Mouse (Mus musculus) left cerebral cortex, adult 6 months (tissue): Measurements from ENCODE around the gene Pla2g16. TPM values are rescaled to one million over a fixed set of nuclear protein-coding genes. Genes with fewer than 3 reads are reported as not detected.

Experiments used
- long read RNA-seq, 2 experiments: library from polyadenylated mRNA; unstranded; transcript quantifications; one replicate each; pipeline ENCODE4 v2.0.0; 2019 to 2020
- polyA plus RNA-seq: library from polyadenylated mRNA; unstranded; fragments of <200 nt; fragmentation: Nextera tagmentation; gene quantifications from 2 replicates; pipeline ENCODE4 v1.2.3, GENCODE M21; 2021

Gene Pla2g16
- 17.1 and 23.7 TPM in 2 replicates for polyA plus RNA-seq
- long read RNA-seq, experiment 1, transcript Pla2g16-203 (5 exons, 1,901 nt) = minor isoform, 13 of 72 reads
- long read RNA-seq, experiment 1, transcript Pla2g16-201 (5 exons, 3,523 nt) = major isoform, 43 of 72 reads
- long read RNA-seq, experiment 1, partial matches to known transcripts = 11 of 72 reads
- long read RNA-seq, experiment 1, other reads (novel, unspliced or antisense) = 5 of 72 reads
- long read RNA-seq, experiment 2, transcript Pla2g16-203 (5 exons, 1,901 nt) = minor isoform, 7 of 52 reads
- long read RNA-seq, experiment 2, transcript Pla2g16-201 (5 exons, 3,523 nt) = major isoform, 25 of 52 reads
- long read RNA-seq, experiment 2, partial matches to known transcripts = 8 of 52 reads
- long read RNA-seq, experiment 2, other reads (novel, unspliced or antisense) = 12 of 52 reads

GRCm38 (mm10) chr19:7557328-7557822, at the start of gene Pla2g16:
Gene Pla2g16 (plus strand): TSS chr19:7557459.

GRCm38 (mm10) chr19:7606801-7607689, 49.8 kb downstream of the Pla2g16 start, which contains the start of gene Lgals12:
Gene Lgals12 (minus strand): TSS chr19:7607193.

GRCm38 (mm10) chr19:7611942-7612757, 54.9 kb downstream of the Pla2g16 start, which contains the start of gene Hrasls5:
Gene Hrasls5 (plus strand): TSS chr19:7612541.

Other genes with a start within 250 kb of the Pla2g16 start
- gene Mark2, start 215.6 kb upstream of the Pla2g16 start, polyA plus RNA-seq = 26.0 and 29.1 TPM in 2 replicates
- 2.9 and 6.9 TPM in 2 replicates for gene Spindoc, start 174.5 kb upstream of the Pla2g16 start, polyA plus RNA-seq
- 1.6 and 2.0 TPM in 2 replicates for gene 2700081O15Rik, start 139.8 kb upstream of the Pla2g16 start, polyA plus RNA-seq
- 605 and 631 TPM in 2 replicates for gene Rtn3, start 74.2 kb upstream of the Pla2g16 start, polyA plus RNA-seq
- gene Atl3, start 63.4 kb upstream of the Pla2g16 start, polyA plus RNA-seq = 5.8 and 7.3 TPM in 2 replicates
- gene Lgals12, start 49.7 kb downstream of the Pla2g16 start, polyA plus RNA-seq = 0.15 and 0.21 TPM in 2 replicates
- gene Hrasls5, start 55.1 kb downstream of the Pla2g16 start, polyA plus RNA-seq = 0.13 TPM in 1 of 2 replicates, not detected in the other
- not detected in 2 replicates for gene Slc22a19, start 153.9 kb downstream of the Pla2g16 start, polyA plus RNA-seq
- gene Slc22a26, start 245.2 kb downstream of the Pla2g16 start, polyA plus RNA-seq = not detected in 2 replicates